Mouse (Mus musculus) lung, embryonic 15.5 days (tissue): ENCODE data around the gene Esrrb. TPM values are rescaled to one million over a fixed set of nuclear protein-coding genes. Genes with fewer than 3 reads are reported as not detected.
A peak's percentile ranks its signal among the peaks of the same experiment; 100 is the strongest.

Source experiments
- ATAC-seq: fragments of 200-750 bp; cut with Nextera tagmentation; 2 replicates; pipeline ENCODE4 v1.8.0; 2017; ENCODE audit warnings: moderate number of reproducible peaks, borderline replicate concordance; ENCODE audit not compliant: low FRiP score, low TSS enrichment; ENCODE audit errors: extremely low read depth
- H3K27ac ChIP-seq: fragments of 300-500 bp; sonication (generic); 2 replicates; pipeline ENCODE4 v1.5.1; 2015; ENCODE audit warnings: moderate library complexity, mild to moderate bottlenecking, inconsistent platforms
- H3K27me3 ChIP-seq: fragments of 300-500 bp; sonication (generic); 2 replicates; pipeline ENCODE4 v1.6.1; 2015; ENCODE audit warnings: inconsistent platforms
- H3K36me3 ChIP-seq: fragments of 300-500 bp; sonication (generic); 2 replicates; pipeline ENCODE4 v1.6.1; 2015; ENCODE audit warnings: inconsistent platforms
- H3K4me1 ChIP-seq: fragments of 300-500 bp; sonication (generic); 2 replicates; pipeline ENCODE4 v1.6.1; 2015; ENCODE audit warnings: inconsistent platforms
- H3K4me2 ChIP-seq: fragments of 300-500 bp; sonication (generic); 2 replicates; pipeline ENCODE4 v1.6.1; 2015; ENCODE audit warnings: inconsistent platforms, mild to moderate bottlenecking, moderate library complexity
- H3K4me3 ChIP-seq: fragments of 300-500 bp; sonication (generic); 2 replicates; pipeline ENCODE4 v1.5.1; 2015; ENCODE audit warnings: mild to moderate bottlenecking, inconsistent platforms
- H3K9ac ChIP-seq: fragments of 300-500 bp; sonication (generic); 2 replicates; pipeline ENCODE4 v1.6.1; 2015; ENCODE audit warnings: inconsistent platforms
- H3K9me3 ChIP-seq: fragments of 300-500 bp; sonication (generic); 2 replicates; pipeline ENCODE4 v1.6.1; 2016; ENCODE audit warnings: inconsistent platforms
- WGBS: fragments of 180-500 bp; shearing (Covaris S2); methylation state at CpG from one replicate; pipeline ENCODE4 v1.1.7; 2015; 5-methylcytosine and 5-hydroxymethylcytosine counted together
- polyA plus RNA-seq: library from polyadenylated mRNA; unstranded; fragments of >200 nt; fragmentation: Nextera tagmentation; extraction: Ambion mirVana; gene quantifications from 2 replicates; pipeline ENCODE4 v1.2.1, GENCODE M21; 2015

Esrrb gene
- polyA plus RNA-seq, 1 experiment from 2014 or later: 0.19 TPM

GRCm38 (mm10) chr12:86503921-86504320 is 143.0 kb downstream of the Esrrb start:
- 77% methylated on average over 4 of the region's 4 CpGs for WGBS

GRCm38 (mm10) chr12:86504321-86504720 is 143.4 kb downstream of the Esrrb start:
- 75% methylated on average over 3 of the region's 3 CpGs for WGBS
- Histone ChIP-seq H3K4me2 (no peak overlapping the region), H3K27ac (no peak overlapping the region), H3K4me3 (no peak overlapping the region), H3K4me1 (peaks cover 3% of the 10 kb centered on the region; the same call in 1 of the 2 replicates), H3K36me3 (no peaks in the 10 kb centered on the region), H3K9me3 (no peaks in the 10 kb centered on the region), H3K9ac (no peak overlapping the region), H3K27me3 (no peaks in the 10 kb centered on the region)
- no peak for ATAC-seq

More at GRCm38 (mm10) chr12:86503921-86504320, 143.0 kb downstream of the Esrrb start:
- Histone ChIP-seq H3K4me2 (no peak overlapping the region), H3K27ac (no peak overlapping the region), H3K9ac (no peak overlapping the region), H3K4me1 (peaks cover 4% of the 10 kb centered on the region), H3K4me3 (no peak overlapping the region), H3K36me3 (no peaks in the 10 kb centered on the region), H3K27me3 (no peaks in the 10 kb centered on the region), H3K9me3 (no peaks in the 10 kb centered on the region)
- ATAC-seq: no peak

- peaks cover 6% of the 10 kb centered on the region; the same call in 1 of the 2 replicates for H3K4me1 ChIP-seq
- H3K9me3 ChIP-seq: no peaks in the 10 kb centered on the region
- no peak overlapping the region for H3K4me3 ChIP-seq
- no peaks in the 10 kb centered on the region for H3K36me3 ChIP-seq
- no peak overlapping the region for H3K4me2 ChIP-seq
- ATAC-seq: no peak
- H3K9ac ChIP-seq: no peak overlapping the region
- no peaks in the 10 kb centered on the region for H3K27me3 ChIP-seq
- no peak overlapping the region for H3K27ac ChIP-seq
- 84% methylated on average over 10 of the region's 10 CpGs for WGBS
These were observed 146.8 kb downstream of the Esrrb start for GRCm38 (mm10) chr12:86507741-86508140.

GRCm38 (mm10) chr12:86508313-86508988 is 147.5 kb downstream of the Esrrb start:
- Histone ChIP-seq H3K36me3 (no peaks in the 10 kb centered on the region), H3K4me1 (peaks cover 6% of the 10 kb centered on the region; the same call in 1 of the 2 replicates), H3K27me3 (no peaks in the 10 kb centered on the region), H3K27ac (no peak overlapping the region), H3K9me3 (no peaks in the 10 kb centered on the region), H3K4me3 (no peak overlapping the region), H3K4me2 (no peak overlapping the region), H3K9ac (no peak overlapping the region)
- ATAC-seq: no peak
- 75% methylated on average over 6 of the region's 6 CpGs for WGBS

GRCm38 (mm10) chr12:86509295-86510279 is 148.7 kb downstream of the Esrrb start:
- H3K9ac ChIP-seq: no peak overlapping the region
- peaks cover 6% of the 10 kb centered on the region; the same call in 1 of the 2 replicates for H3K4me1 ChIP-seq
- H3K27ac ChIP-seq: no peak overlapping the region
- H3K4me3 ChIP-seq: no peak overlapping the region
- H3K27me3 ChIP-seq: no peaks in the 10 kb centered on the region
- 36% methylated on average over 13 of the region's 13 CpGs for WGBS
- H3K9me3 ChIP-seq: no peaks in the 10 kb centered on the region
- peak; percentile 78; the same call in 1 of the 2 replicates for ATAC-seq
- no peaks in the 10 kb centered on the region for H3K36me3 ChIP-seq
- H3K4me2 ChIP-seq: no peak overlapping the region

- Histone ChIP-seq H3K4me1 (peaks cover 6% of the 10 kb centered on the region; the same call in 1 of the 2 replicates), H3K9me3 (no peaks in the 10 kb centered on the region), H3K27me3 (no peaks in the 10 kb centered on the region), H3K9ac (no peak overlapping the region), H3K4me2 (no peak overlapping the region), H3K36me3 (no peaks in the 10 kb centered on the region), H3K27ac (no peak overlapping the region), H3K4me3 (no peak overlapping the region)
- 75% methylated on average over 3 of the region's 3 CpGs for WGBS
- ATAC-seq: no peak
These were observed 151.4 kb downstream of the Esrrb start for GRCm38 (mm10) chr12:86512335-86512734.

- H3K27me3 ChIP-seq: peaks cover under 1% of the 10 kb centered on the region; the same call in 1 of the 2 replicates
- no peak overlapping the region for H3K4me3 ChIP-seq
- no peak overlapping the region for H3K27ac ChIP-seq
- ATAC-seq: no peak
- H3K4me1 ChIP-seq: peaks cover 6% of the 10 kb centered on the region; the same call in 1 of the 2 replicates
- 67% methylated on average over 4 of the region's 4 CpGs for WGBS
- no peak overlapping the region for H3K9ac ChIP-seq
- no peaks in the 10 kb centered on the region for H3K36me3 ChIP-seq
- no peaks in the 10 kb centered on the region for H3K9me3 ChIP-seq
- no peak overlapping the region for H3K4me2 ChIP-seq
These were observed 152.7 kb downstream of the Esrrb start for GRCm38 (mm10) chr12:86513596-86513995.

GRCm38 (mm10) chr12:86516602-86517001 is 155.7 kb downstream of the Esrrb start:
- WGBS: 50% methylated on average over 5 of the region's 5 CpGs
- no peaks in the 10 kb centered on the region for H3K36me3 ChIP-seq
- no peak overlapping the region for H3K4me3 ChIP-seq
- no peak for ATAC-seq
- H3K4me2 ChIP-seq: no peak overlapping the region
- no peaks in the 10 kb centered on the region for H3K4me1 ChIP-seq
- peaks cover 4% of the 10 kb centered on the region; the same call in 1 of the 2 replicates for H3K27me3 ChIP-seq
- H3K27ac ChIP-seq: no peak overlapping the region
- H3K9me3 ChIP-seq: no peaks in the 10 kb centered on the region
- no peak overlapping the region for H3K9ac ChIP-seq

GRCm38 (mm10) chr12:86517721-86518120 is 156.8 kb downstream of the Esrrb start:
- H3K4me3 ChIP-seq: no peak overlapping the region
- no peak overlapping the region for H3K27ac ChIP-seq
- H3K4me2 ChIP-seq: no peak overlapping the region
- no peaks in the 10 kb centered on the region for H3K4me1 ChIP-seq
- H3K9ac ChIP-seq: no peak overlapping the region
- H3K36me3 ChIP-seq: no peaks in the 10 kb centered on the region
- no peak for ATAC-seq
- H3K9me3 ChIP-seq: no peaks in the 10 kb centered on the region
- peaks cover 4% of the 10 kb centered on the region; the same call in 1 of the 2 replicates for H3K27me3 ChIP-seq
- 50% methylated on average over 6 of the region's 6 CpGs for WGBS

- H3K4me1 ChIP-seq: no peaks in the 10 kb centered on the region
- H3K9ac ChIP-seq: no peak overlapping the region
- no peaks in the 10 kb centered on the region for H3K36me3 ChIP-seq
- 21% methylated on average over 18 of the region's 18 CpGs for WGBS
- H3K4me2 ChIP-seq: no peak overlapping the region
- ATAC-seq: no peak
- H3K27ac ChIP-seq: no peak overlapping the region
- H3K27me3 ChIP-seq: peaks cover 4% of the 10 kb centered on the region; the same call in 1 of the 2 replicates
- H3K4me3 ChIP-seq: no peak overlapping the region
- H3K9me3 ChIP-seq: no peaks in the 10 kb centered on the region
These were observed 157.8 kb downstream of the Esrrb start for GRCm38 (mm10) chr12:86518746-86519145.

- no peaks in the 10 kb centered on the region for H3K4me1 ChIP-seq
- ATAC-seq: no peak
- H3K27ac ChIP-seq: no peak overlapping the region
- H3K27me3 ChIP-seq: no peaks in the 10 kb centered on the region
- no peak overlapping the region for H3K9ac ChIP-seq
- no peak overlapping the region for H3K4me2 ChIP-seq
- H3K4me3 ChIP-seq: no peak overlapping the region
- no peaks in the 10 kb centered on the region for H3K9me3 ChIP-seq
- no peaks in the 10 kb centered on the region for H3K36me3 ChIP-seq
- WGBS: 41% methylated on average over 2 of the region's 2 CpGs
These were observed 173.4 kb downstream of the Esrrb start for GRCm38 (mm10) chr12:86534283-86534682.

GRCm38 (mm10) chr12:86537799-86538198 is 176.9 kb downstream of the Esrrb start:
- ATAC-seq: no peak
- no peaks in the 10 kb centered on the region for H3K9me3 ChIP-seq
- no peaks in the 10 kb centered on the region for H3K4me1 ChIP-seq
- H3K4me2 ChIP-seq: no peak overlapping the region
- no peak overlapping the region for H3K9ac ChIP-seq
- no peaks in the 10 kb centered on the region for H3K36me3 ChIP-seq
- no peak overlapping the region for H3K4me3 ChIP-seq
- H3K27me3 ChIP-seq: no peaks in the 10 kb centered on the region
- H3K27ac ChIP-seq: no peak overlapping the region
